Mouse (Mus musculus) bone marrow macrophage, adult 2 months (primary cell): ENCODE results near the gene Mtmr1. TPM values are rescaled to one million over a fixed set of nuclear protein-coding genes. Genes with fewer than 3 reads are reported as not detected.

Source experiments
- H3K27ac ChIP-seq: 2 replicates; pipeline ENCODE4 v1.5.1; 2012; ENCODE audit warnings: low read depth, low read length; ENCODE audit not compliant: insufficient read depth
- H3K4me1 ChIP-seq: 2 replicates; pipeline ENCODE4 v1.6.1; 2012; ENCODE audit warnings: low read length; ENCODE audit not compliant: control insufficient read depth, insufficient read depth
- H3K4me3 ChIP-seq: 2 replicates; pipeline ENCODE4 v1.5.1; 2012; ENCODE audit warnings: mild to moderate bottlenecking, low read length, moderate library complexity; ENCODE audit not compliant: insufficient read depth
- CTCF ChIP-seq: IDR thresholded peaks from 2 replicates; pipeline ENCODE4 v1.5.1; 2012; ENCODE audit warnings: low read depth, mild to moderate bottlenecking, low read length, moderate library complexity
- POLR2A ChIP-seq: IDR thresholded peaks from 2 replicates; pipeline ENCODE4 v1.6.1; 2012; ENCODE audit warnings: mild to moderate bottlenecking, low read depth, low read length, borderline replicate concordance
- polyA plus RNA-seq: library from polyadenylated mRNA; stranded (reverse); fragments of >200 nt; gene quantifications from 2 replicates; pipeline ENCODE4 v1.2.4, GENCODE M21; 2012; ENCODE audit not compliant: missing spikeins, insufficient read depth, insufficient read length

Mtmr1 gene
- polyA plus RNA-seq, 1 experiment: 23.0 TPM

DNA sequence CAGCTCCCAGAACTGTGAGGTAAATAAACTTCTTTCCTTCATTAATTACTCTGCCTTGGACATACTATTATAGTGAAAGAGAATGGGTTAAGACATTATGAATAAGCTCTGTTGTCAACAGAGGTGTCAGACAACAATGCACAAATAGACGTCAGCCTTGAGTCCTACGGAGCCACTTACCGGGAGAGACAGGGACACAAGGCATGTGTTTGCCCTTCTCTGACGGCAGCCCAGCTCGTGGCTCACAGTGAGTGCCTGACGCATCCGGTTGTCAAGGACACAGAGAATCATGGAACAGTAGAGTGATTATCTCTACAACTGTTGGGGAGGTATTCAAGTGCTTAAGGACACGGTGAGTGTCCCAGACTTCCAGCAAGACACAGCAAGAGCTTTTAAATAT lies 70.3 kb downstream of the Mtmr1 start:
- Histone ChIP-seq H3K4me1 (no peaks in the 10 kb centered on the region), H3K4me3 (no peak overlapping the region), H3K27ac (no peak overlapping the region)
- TF ChIP-seq POLR2A (no peak), CTCF (no peak)

DNA sequence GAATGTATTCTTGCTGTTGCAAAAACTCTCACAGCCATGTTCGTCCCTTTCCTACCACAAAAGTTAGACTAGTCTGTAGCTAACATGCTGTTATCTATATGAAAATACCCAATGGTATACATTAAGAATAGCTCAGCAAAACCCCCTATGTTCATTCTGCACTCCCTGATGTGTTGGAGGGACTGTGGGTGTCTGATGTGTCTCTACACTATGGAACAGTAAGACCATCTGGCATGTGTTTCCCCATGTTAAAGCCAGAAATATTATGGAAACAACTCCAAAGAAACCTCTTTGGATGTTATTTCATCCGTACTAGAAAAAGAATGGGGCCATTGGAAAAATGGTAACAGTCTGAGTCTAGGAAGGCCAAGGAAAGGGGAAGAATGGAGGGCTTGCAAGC lies 71.0 kb downstream of the Mtmr1 start:
- Histone ChIP-seq H3K4me1 (no peaks in the 10 kb centered on the region), H3K27ac (no peak overlapping the region), H3K4me3 (no peak overlapping the region)
- TF ChIP-seq POLR2A (no peak), CTCF (no peak)

DNA sequence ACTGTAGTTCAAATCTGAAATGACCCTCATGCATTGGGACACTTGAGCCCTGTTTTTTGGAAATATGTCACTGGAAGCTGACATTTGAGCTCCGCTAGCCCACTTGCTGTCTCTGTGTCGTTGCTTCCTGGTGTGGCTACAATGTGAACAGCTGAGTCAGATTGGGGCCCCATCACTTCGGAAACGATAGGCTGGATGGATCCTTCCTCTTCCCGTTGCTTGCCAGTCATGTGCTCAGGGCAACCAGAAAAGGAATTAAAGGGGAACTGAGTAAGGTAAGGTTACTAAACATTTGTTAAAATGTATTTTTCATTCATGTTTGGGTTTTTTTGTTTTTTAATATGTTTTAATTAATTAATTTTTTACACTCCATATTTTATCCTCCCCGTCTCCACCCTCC lies 74.9 kb downstream of the Mtmr1 start:
- no peak for TF ChIP-seq POLR2A
- no peak for TF ChIP-seq CTCF
- no peak overlapping the region for H3K4me3 ChIP-seq
- peak overlapping the region; percentile 45; the same call in 1 of the 2 replicates for H3K27ac ChIP-seq
- peaks cover 7% of the 10 kb centered on the region for H3K4me1 ChIP-seq

DNA sequence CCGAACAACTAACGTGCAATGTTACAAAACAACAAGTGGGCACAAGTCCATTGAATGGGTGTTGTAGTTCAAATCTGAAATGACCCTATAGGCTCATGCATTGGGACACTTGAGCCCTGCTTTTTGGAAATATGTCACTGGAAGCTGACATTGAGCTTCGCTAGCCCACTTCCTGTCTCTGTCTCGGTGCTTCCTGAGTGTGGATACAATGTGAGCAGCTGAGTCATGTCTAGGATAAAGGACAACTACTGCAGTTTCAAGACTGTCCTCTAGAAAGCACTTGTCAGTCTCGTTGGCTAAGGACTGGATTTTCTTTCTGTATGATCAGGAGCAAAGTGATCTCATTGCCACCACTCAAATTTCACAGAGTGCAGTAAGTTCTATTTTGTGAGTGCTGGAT lies 78.4 kb downstream of the Mtmr1 start:
- peaks cover 7% of the 10 kb centered on the region for H3K4me1 ChIP-seq
- TF ChIP-seq POLR2A (no peak), CTCF (no peak)
- H3K4me3 ChIP-seq: no peak overlapping the region
- no peak overlapping the region for H3K27ac ChIP-seq

DNA sequence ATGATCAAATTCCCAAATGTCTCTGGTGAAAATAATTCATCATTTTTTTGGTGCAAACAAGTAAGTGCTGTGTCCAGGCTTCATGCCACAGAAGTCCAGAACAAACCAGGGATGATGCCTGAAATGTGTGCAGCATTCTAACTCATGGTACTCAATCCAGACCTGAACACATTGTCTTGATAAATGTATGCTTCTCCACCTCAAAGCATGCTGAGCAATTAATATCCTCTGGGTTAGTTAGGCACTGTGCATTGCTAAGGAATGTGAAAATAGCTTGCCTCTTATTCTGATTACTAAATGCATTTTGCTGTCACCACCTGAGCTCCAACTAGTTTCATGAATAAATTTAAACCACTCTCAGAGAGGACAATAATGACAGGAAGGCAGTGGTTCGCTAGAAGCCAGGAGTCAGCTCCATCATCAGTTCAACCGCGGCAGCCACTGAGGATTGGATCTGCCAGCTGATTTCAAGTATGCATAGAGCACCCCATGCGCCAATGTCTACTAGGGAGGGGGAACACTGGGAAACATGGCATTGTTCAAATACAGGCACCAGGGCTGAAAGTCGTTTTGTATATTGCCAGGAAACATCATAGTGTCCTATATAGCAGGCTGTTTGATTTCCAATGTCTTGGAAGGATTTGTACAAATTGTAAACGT lies 91.6 kb downstream of the Mtmr1 start:
- Histone ChIP-seq H3K4me3 (no peak overlapping the region), H3K4me1 (no peaks in the 10 kb centered on the region), H3K27ac (no peak overlapping the region)
- TF ChIP-seq CTCF (no peak), POLR2A (no peak)

DNA sequence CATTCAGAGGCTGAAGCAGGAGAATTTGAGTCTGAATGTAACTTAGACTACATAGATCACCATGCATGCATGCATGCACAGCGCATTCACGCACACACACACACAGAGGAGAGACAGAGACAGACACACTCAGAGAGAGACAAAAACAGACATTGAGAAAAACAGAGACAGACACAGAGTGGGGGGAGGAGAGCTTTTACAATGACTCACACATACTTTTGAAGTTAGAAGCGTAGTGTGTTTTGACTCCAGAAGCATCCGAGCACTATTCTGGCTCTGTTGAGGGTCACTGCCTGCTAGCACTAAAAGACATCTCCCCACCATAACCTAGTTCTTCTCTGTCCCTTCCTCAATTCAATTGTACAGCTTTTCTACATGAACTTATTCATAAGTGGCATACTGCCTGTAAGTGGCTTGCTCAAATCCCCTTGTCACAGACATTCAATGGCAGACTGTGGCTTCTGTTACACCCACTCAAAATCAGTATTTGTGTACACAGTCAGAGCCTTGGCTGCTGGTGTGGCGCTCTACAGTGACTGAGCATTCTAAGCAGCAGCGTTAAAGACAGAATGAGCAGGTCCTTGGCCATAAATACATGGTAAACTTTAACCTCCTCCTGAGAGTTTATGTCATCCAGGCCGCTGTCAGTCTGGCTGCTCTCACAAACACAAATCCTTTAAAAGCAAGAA lies 99.7 kb downstream of the Mtmr1 start:
- TF ChIP-seq POLR2A: no peak
- no peak for TF ChIP-seq CTCF

DNA sequence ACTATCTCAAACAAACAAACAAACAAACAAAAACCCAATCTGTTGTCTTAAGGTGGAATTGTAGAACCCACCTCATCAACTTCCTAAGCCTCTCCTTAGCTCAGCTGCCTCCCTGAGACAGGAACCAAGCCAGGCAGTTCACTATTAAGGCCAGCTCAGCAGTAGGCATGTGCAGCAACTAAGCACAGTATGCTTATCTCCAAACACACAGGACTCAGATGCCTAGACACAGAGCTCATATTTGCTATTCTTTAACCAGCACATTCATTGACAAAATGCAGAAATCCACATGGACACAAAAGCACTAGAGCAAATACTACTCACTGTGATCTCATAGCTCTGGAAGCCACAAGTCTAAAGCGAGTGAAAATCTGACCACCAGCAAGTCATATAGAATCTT lies 100.9 kb downstream of the Mtmr1 start:
- H3K4me3 ChIP-seq: no peak overlapping the region
- no peak overlapping the region for H3K27ac ChIP-seq
- no peak for TF ChIP-seq POLR2A
- no peak for TF ChIP-seq CTCF
- peaks cover 7% of the 10 kb centered on the region for H3K4me1 ChIP-seq

More for the DNA sequence above, 99.7 kb downstream of the Mtmr1 start:
- Histone ChIP-seq H3K27ac (no peak overlapping the region), H3K4me1 (peaks cover 7% of the 10 kb centered on the region), H3K4me3 (no peak overlapping the region)

DNA sequence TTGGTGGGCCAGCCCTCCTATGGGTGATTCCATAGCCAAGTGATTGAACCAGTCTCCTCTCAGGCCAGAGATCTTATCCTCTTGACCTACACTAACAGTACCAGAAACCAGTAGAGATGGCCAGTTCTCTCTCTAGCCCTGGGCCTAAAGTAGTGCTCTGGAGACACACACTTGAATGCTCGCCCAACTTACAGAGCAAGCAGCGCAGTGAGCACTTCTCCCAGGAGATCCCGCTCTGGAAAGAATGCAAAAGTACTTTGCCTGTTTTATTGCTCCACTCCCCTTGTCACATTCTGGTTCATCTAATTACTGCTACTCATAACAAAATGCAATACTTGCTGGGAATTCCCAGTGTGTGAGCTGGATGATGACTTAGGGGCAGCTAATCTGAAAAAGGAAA lies 102.9 kb downstream of the Mtmr1 start:
- Histone ChIP-seq H3K4me1 (peaks cover 7% of the 10 kb centered on the region), H3K4me3 (no peak overlapping the region), H3K27ac (no peak overlapping the region)
- TF ChIP-seq CTCF (no peak), POLR2A (no peak)

Other genes with a start within 250 kb of the Mtmr1 start
- gene Mtm1, start 154.0 kb upstream of the Mtmr1 start, polyA plus RNA-seq: 17.4 and 19.3 TPM in 2 replicates
- 22.9 and 23.8 TPM in 2 replicates for gene Cd99l2, start 128.1 kb downstream of the Mtmr1 start, polyA plus RNA-seq
- gene Hmgb3, start 191.2 kb downstream of the Mtmr1 start, polyA plus RNA-seq: 17.5 and 19.5 TPM in 2 replicates